Comparison of ENCODE assay signal across 8 mouse cellular contexts in genomic region chr10:4432996-4433755, GRCm38 (mm10). TPM values are rescaled to one million over a fixed set of nuclear protein-coding genes. Genes with fewer than 3 reads are reported as not detected.
DNase-seq lines count a peak whose midpoint lies in the region; ATAC-seq and TF ChIP-seq lines count a peak whose summit lies in the region.

No protein-coding gene starts in this region.

- H3K36me3 ChIP-seq in heart, adult 2 months (ENCODE audit: control insufficient read depth, insufficient read depth, low read length), result peaks cover 3% of the 10 kb centered on the region; the same call in 1 of the 2 replicates
- H3K36me3 ChIP-seq in forebrain, embryonic 11.5 days (ENCODE audit: control insufficient read depth, insufficient read depth, low read length), result no peaks in the 10 kb centered on the region
- H3K36me3 ChIP-seq in kidney, postnatal 0 days (ENCODE audit: insufficient read depth, low read length), result 0 out of 2 replicates have a peak, but pooled peaks cover 2% of the 10 kb centered on the region
- peaks cover 11% of the 10 kb centered on the region; the same call in 1 of the 2 replicates for H3K36me3 ChIP-seq in midbrain, embryonic 14.5 days (ENCODE audit: control insufficient read depth, insufficient read depth, low read length)

- H3K4me2 ChIP-seq in forebrain, embryonic 11.5 days (ENCODE audit: low read depth, low read length, severe bottlenecking), result peak overlapping the region; percentile 42
- peak overlapping the region; percentile 70 for H3K4me2 ChIP-seq in kidney, postnatal 0 days (ENCODE audit: low read length)
- peak overlapping the region; percentile 64 for H3K4me2 ChIP-seq in midbrain, embryonic 14.5 days (ENCODE audit: low read length)

- 15% methylated on average over 19 of the region's 19 CpGs for WGBS in heart, adult 2 months
- 11% methylated on average over 19 of the region's 19 CpGs for WGBS in forebrain, embryonic 11.5 days
- WGBS in kidney, postnatal 0 days, result 6% methylated on average over 19 of the region's 19 CpGs
- WGBS in midbrain, embryonic 14.5 days, result 10% methylated on average over 19 of the region's 19 CpGs

- TF ChIP-seq POLR2A in heart, adult 2 months (IDR thresholded peaks at IDR 0.05; ENCODE audit: insufficient read depth, low read depth, low read length), result no peak

- H3K9me3 ChIP-seq in forebrain, embryonic 11.5 days (ENCODE audit: control insufficient read depth, low read length), result no peaks in the 10 kb centered on the region
- H3K9me3 ChIP-seq in kidney, postnatal 0 days (replicated peaks; ENCODE audit: low read length), result no peaks in the 10 kb centered on the region
- no peaks in the 10 kb centered on the region for H3K9me3 ChIP-seq in midbrain, embryonic 14.5 days (ENCODE audit: control insufficient read depth, low read length)

- no peak for DNase-seq in heart, adult 2 months
- DNase-seq in heart, adult 8-10 months (ENCODE audit: low spot score), result no peak
- DNase-seq in Muller cell, postnatal 12 days (ENCODE audit: inconsistent ontology term), result peak; percentile 43
- no peak for DNase-seq in forebrain, embryonic 11.5 days (ENCODE audit: low spot score)
- DNase-seq in kidney, postnatal 0 days (ENCODE audit: low spot score), result peak; percentile 82
- DNase-seq in midbrain, embryonic 14.5 days, result peak; percentile 36
- no peak for DNase-seq in left cerebral cortex, adult 8-10 months (ENCODE audit: low spot score in 2 of 2)
- DNase-seq in cerebellum, adult 11-12 months, result no peak

- H3K79me2 ChIP-seq in heart, adult 2 months (replicated peaks; ENCODE audit: control insufficient read depth, insufficient read depth, low read length), result no peaks in the 10 kb centered on the region

- peaks cover 2% of the 10 kb centered on the region; the same call in 1 of the 2 replicates for H3K4me1 ChIP-seq in heart, adult 2 months (ENCODE audit: control insufficient read depth, insufficient read depth, low read length)
- H3K4me1 ChIP-seq in forebrain, embryonic 11.5 days (replicated peaks; ENCODE audit: control insufficient read depth, insufficient read depth, low read length), result peaks cover 2% of the 10 kb centered on the region; the same call in 1 of the 2 replicates
- H3K4me1 ChIP-seq in kidney, postnatal 0 days (replicated peaks; ENCODE audit: insufficient read depth, low read length), result 0 out of 2 replicates have a peak, but pooled peaks cover 7% of the 10 kb centered on the region
- no peaks in the 10 kb centered on the region for H3K4me1 ChIP-seq in midbrain, embryonic 14.5 days (ENCODE audit: control insufficient read depth, insufficient read depth, low read length)

- H3K9ac ChIP-seq in heart, adult 2 months (ENCODE audit: low read depth, low read length), result peak overlapping the region; percentile 76
- peak overlapping the region; percentile 55 for H3K9ac ChIP-seq in forebrain, embryonic 11.5 days (ENCODE audit: low read length)
- peak overlapping the region; percentile 74 for H3K9ac ChIP-seq in kidney, postnatal 0 days (ENCODE audit: low read depth, low read length)
- H3K9ac ChIP-seq in midbrain, embryonic 14.5 days (replicated peaks; ENCODE audit: low read length), result peak overlapping the region; percentile 46

- peak overlapping the region; percentile 78 for H3K27ac ChIP-seq in heart, adult 2 months
- no peak overlapping the region for H3K27ac ChIP-seq in forebrain, embryonic 11.5 days (ENCODE audit: low read depth, low read length)
- peak overlapping the region; percentile 93 for H3K27ac ChIP-seq in kidney, postnatal 0 days
- H3K27ac ChIP-seq in midbrain, embryonic 14.5 days (replicated peaks; ENCODE audit: low read depth, low read length), result peak overlapping the region; percentile 45

- peak; percentile 53 for TF ChIP-seq CTCF in heart, adult 2 months (IDR thresholded peaks at IDR 0.05)
- peak; percentile 53 for TF ChIP-seq CTCF in kidney, postnatal 0 days (IDR thresholded peaks at IDR 0.05; ENCODE audit: low read depth)

- H3K4me3 ChIP-seq in heart, adult 2 months, result peak overlapping the region; percentile 78
- H3K4me3 ChIP-seq in forebrain, embryonic 11.5 days (ENCODE audit: low read depth, low read length), result peak overlapping the region; percentile 40
- peak overlapping the region; percentile 71 for H3K4me3 ChIP-seq in kidney, postnatal 0 days (replicated peaks; ENCODE audit: low read depth, low read length)
- peak overlapping the region; percentile 58 for H3K4me3 ChIP-seq in midbrain, embryonic 14.5 days (replicated peaks; ENCODE audit: low read depth, low read length)

- no peak for ATAC-seq in forebrain, embryonic 11.5 days (replicated peaks; ENCODE audit: low FRiP score)
- no peak for ATAC-seq in kidney, postnatal 0 days (replicated peaks; ENCODE audit: low FRiP score, low read depth)
- no peak; the same call in 1 of the 2 replicates for ATAC-seq in midbrain, embryonic 14.5 days (ENCODE audit: low FRiP score, low TSS enrichment)

- H3K27me3 ChIP-seq in heart, adult 2 months (ENCODE audit: control insufficient read depth, insufficient read depth, low read length), result no peaks in the 10 kb centered on the region
- H3K27me3 ChIP-seq in forebrain, embryonic 11.5 days (ENCODE audit: control insufficient read depth, insufficient read depth, low read length), result no peaks in the 10 kb centered on the region
- H3K27me3 ChIP-seq in kidney, postnatal 0 days (ENCODE audit: insufficient read depth, low read length), result no peaks in the 10 kb centered on the region
- no peaks in the 10 kb centered on the region for H3K27me3 ChIP-seq in midbrain, embryonic 14.5 days (ENCODE audit: control insufficient read depth, insufficient read depth, low read length)

- intact Hi-C loops in heart, adult 2 months (cut with DNase I), result loop anchor here (1.0 to 5.0 kb wide), 3 partner anchors 46 to 1164 kb away; no protein-coding TSS in a partner anchor

- TF ChIP-seq EP300 in heart, adult 2 months (IDR thresholded peaks at IDR 0.05; ENCODE audit: insufficient read depth, low read depth, low read length), result no peak

RNA-seq across cellular contexts. Expression of gene Armt1, which starts 0.9 kb away (rescaled TPM):
- total RNA-seq in heart, adult 2 months (2021), result 1 to 10 TPM; 9.3 to 9.4 TPM
- 6.2 and 7.7 TPM in 2 replicates for polyA plus RNA-seq in heart, adult 2 months (2012; rRNA removed)
- 10 to 100 TPM in 1 of 4 experiments, 1 to 10 TPM in 3; 7.8 to 11.7 (median 9.1) TPM for total RNA-seq in heart, adult 8-10 months (2022)
- 27.6 and 32.6 TPM in 2 replicates for polyA plus RNA-seq in forebrain, embryonic 11.5 days (2014; fragmentation: Nextera tagmentation; extraction: Ambion mirVana)
- 17.1 and 19.2 TPM in 2 replicates for polyA plus RNA-seq in kidney, postnatal 0 days (2015; fragmentation: Nextera tagmentation; extraction: Ambion mirVana)
- 9.2 and 14.7 TPM in 2 replicates for polyA plus RNA-seq in midbrain, embryonic 14.5 days (2014; fragmentation: Nextera tagmentation; extraction: Ambion mirVana)
- 10 to 100 TPM; 21.3 to 24.1 (median 22.7) TPM for total RNA-seq in left cerebral cortex, adult 8-10 months (2022)

RNA-seq across cellular contexts. Expression of gene Rmnd1, which starts 1.0 kb away (rescaled TPM):
- 10 to 100 TPM; 62.0 to 67.4 TPM for total RNA-seq in heart, adult 2 months (2021)
- 51.1 and 161 TPM in 2 replicates for polyA plus RNA-seq in heart, adult 2 months (2012; rRNA removed)
- total RNA-seq in heart, adult 8-10 months (2022), result 10 to 100 TPM; 62.1 to 76.7 (median 69.4) TPM
- polyA plus RNA-seq in forebrain, embryonic 11.5 days (2014; fragmentation: Nextera tagmentation; extraction: Ambion mirVana), result 52.5 and 67.0 TPM in 2 replicates
- 45.4 and 47.1 TPM in 2 replicates for polyA plus RNA-seq in kidney, postnatal 0 days (2015; fragmentation: Nextera tagmentation; extraction: Ambion mirVana)
- 44.5 and 45.7 TPM in 2 replicates for polyA plus RNA-seq in midbrain, embryonic 14.5 days (2014; fragmentation: Nextera tagmentation; extraction: Ambion mirVana)
- 10 to 100 TPM; 32.3 to 39.3 (median 38.0) TPM for total RNA-seq in left cerebral cortex, adult 8-10 months (2022)

RNA-seq across cellular contexts. Expression of gene Zbtb2, which starts 45.3 kb away (rescaled TPM):
- total RNA-seq in heart, adult 2 months (2021), result 1 to 10 TPM; 4.9 to 6.1 TPM
- 3.5 and 5.9 TPM in 2 replicates for polyA plus RNA-seq in heart, adult 2 months (2012; rRNA removed)
- total RNA-seq in heart, adult 8-10 months (2022), result 1 to 10 TPM; 5.4 to 6.9 (median 5.7) TPM
- polyA plus RNA-seq in forebrain, embryonic 11.5 days (2014; fragmentation: Nextera tagmentation; extraction: Ambion mirVana), result 21.2 and 21.8 TPM in 2 replicates
- 13.0 and 13.7 TPM in 2 replicates for polyA plus RNA-seq in kidney, postnatal 0 days (2015; fragmentation: Nextera tagmentation; extraction: Ambion mirVana)
- 12.7 and 17.5 TPM in 2 replicates for polyA plus RNA-seq in midbrain, embryonic 14.5 days (2014; fragmentation: Nextera tagmentation; extraction: Ambion mirVana)
- 10 to 100 TPM; 10.3 to 12.4 (median 11.7) TPM for total RNA-seq in left cerebral cortex, adult 8-10 months (2022)

RNA-seq across cellular contexts. Expression of gene Ccdc170, which starts 49.1 kb away (rescaled TPM):
- total RNA-seq in heart, adult 2 months (2021), result under 1 TPM; 0.21 to 0.25 TPM
- polyA plus RNA-seq in heart, adult 2 months (2012; rRNA removed), result 0.08 and 0.26 TPM in 2 replicates
- total RNA-seq in heart, adult 8-10 months (2022), result under 1 TPM; 0.16 to 0.34 (median 0.23) TPM
- polyA plus RNA-seq in forebrain, embryonic 11.5 days (2014; fragmentation: Nextera tagmentation; extraction: Ambion mirVana), result not detected in 2 replicates
- polyA plus RNA-seq in kidney, postnatal 0 days (2015; fragmentation: Nextera tagmentation; extraction: Ambion mirVana), result 1.0 and 1.3 TPM in 2 replicates
- 0.11 and 0.14 TPM in 2 replicates for polyA plus RNA-seq in midbrain, embryonic 14.5 days (2014; fragmentation: Nextera tagmentation; extraction: Ambion mirVana)
- under 1 TPM; 0.22 to 0.64 (median 0.53) TPM for total RNA-seq in left cerebral cortex, adult 8-10 months (2022)

Comparison
In these comparisons a context has a peak if more than half of its experiments do, and no peak if none do; other contexts are left out.
1. DNase-seq: peak in Muller cell, postnatal 12 days (single experiment), kidney, postnatal 0 days (single experiment) and midbrain, embryonic 14.5 days (single experiment); none in heart, adult 2 months (0 of 2), heart, adult 8-10 months (single experiment), forebrain, embryonic 11.5 days (single experiment), left cerebral cortex, adult 8-10 months (0 of 2) and cerebellum, adult 11-12 months (single experiment).
2. Peak in every context shown above with its lines, with median percentiles within 50 percentile points of each other: H3K4me3 ChIP-seq, H3K9ac ChIP-seq and H3K4me2 ChIP-seq.